Mouse (Mus musculus) common myeloid progenitor, adult 5-6 weeks (primary cell): ENCODE results near the gene Snx13. TPM values are rescaled to one million over a fixed set of nuclear protein-coding genes. Genes with fewer than 3 reads are reported as not detected.
A peak's percentile ranks its signal among the peaks of the same experiment; 100 is the strongest.

Experiments used
- ATAC-seq: replicated peaks from 2 replicates; pipeline ENCODE4 v1.8.0; 2016; ENCODE audit warnings: low read depth, mild to moderate bottlenecking, moderate TSS enrichment, inconsistent platforms; ENCODE audit not compliant: poor library complexity, severe bottlenecking
- total RNA-seq: library from RNA; stranded (forward); fragments of 200-1000, 187-1606 nt; gene quantifications from 2 replicates; pipeline ENCODE4 v1.2.3, GENCODE M21; 2017

Gene Snx13
- total RNA-seq, 1 experiment from 2014 or later: 33.2 TPM

DNA sequence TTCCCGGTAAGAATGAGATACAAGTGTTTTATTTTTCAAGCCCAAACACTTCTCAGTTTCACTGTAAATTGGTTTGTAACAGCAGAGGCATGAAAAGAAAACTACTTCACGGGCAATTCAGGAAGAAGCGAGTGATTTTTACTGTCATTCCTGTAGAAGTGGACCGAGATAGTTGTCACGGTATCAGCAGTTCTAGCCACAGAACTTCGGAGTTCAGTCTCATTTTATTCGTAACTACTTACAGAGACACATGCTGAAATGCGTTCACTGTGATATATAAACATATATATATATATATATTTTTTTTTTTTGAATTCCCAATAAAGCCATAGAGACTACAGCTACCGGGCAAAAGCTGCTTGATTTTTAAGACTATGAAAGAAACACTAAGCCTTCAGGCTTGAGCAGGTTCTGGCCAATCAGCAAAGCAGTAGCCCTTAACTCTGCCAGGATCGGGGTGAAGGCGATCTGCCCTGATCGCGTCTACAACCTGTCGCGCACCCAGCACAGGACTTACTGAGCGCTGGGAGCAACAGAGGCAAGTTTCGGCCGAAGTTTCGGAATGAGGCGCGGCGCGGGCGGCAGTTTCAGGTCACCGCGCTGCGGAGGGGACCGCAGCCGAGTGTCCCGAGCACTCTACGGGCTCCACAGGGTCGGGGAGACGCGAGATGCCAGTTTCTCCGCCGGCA, 532 bp upstream of the Snx13 start:
- ATAC-seq: no peak

GRCm38 (mm10) chr12:35047320-35048225, 587 bp downstream of the Snx13 start:
- ATAC-seq: peak; percentile 55

DNA sequence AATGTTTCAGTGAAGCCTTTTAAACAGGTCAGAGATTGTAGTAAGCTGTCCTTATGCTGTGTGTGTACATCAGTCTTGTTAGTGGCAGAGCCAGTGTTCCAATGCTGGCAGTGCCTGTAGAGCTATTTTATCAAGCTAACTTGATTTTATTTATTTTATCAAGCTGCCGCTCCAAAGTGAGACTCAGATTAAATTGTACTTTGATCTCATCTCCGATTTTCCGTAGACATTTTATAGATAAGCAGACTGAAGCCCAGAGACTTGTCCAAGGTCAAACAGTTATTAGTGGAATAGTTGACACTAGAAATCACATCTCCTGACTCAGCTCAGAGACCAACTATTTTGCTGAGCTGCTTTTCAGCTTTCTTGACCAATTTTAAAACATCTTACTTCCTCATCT, 1.9 kb downstream of the Snx13 start:
- no peak for ATAC-seq

- ATAC-seq: no peak
Measured at GRCm38 (mm10) chr12:35050501-35050900, 3.5 kb downstream of the Snx13 start.

- ATAC-seq: no peak
Measured at GRCm38 (mm10) chr12:35050964-35051758, 4.2 kb downstream of the Snx13 start.

DNA sequence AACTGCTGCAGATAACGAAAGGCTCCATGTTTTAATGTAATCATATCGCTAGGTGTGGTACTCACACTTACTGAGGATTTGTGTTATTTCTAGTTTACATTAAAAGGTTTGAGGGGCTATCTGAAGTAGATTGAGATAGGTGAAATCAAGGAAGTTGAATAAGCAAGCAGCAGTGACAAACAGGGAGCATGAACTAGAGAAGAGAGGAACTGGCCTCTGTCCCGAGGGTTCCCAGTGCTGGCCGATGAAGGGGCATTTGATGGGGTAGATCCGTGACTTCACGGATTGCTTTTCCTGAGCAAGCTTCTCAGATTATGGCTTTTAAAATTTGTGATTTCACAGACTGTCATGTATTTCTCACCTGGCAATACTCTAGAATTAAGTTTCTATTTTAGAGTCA, 7.4 kb downstream of the Snx13 start:
- ATAC-seq: no peak

GRCm38 (mm10) chr12:35055114-35056095, 8.4 kb downstream of the Snx13 start:
- ATAC-seq: no peak

GRCm38 (mm10) chr12:35063697-35064468, 16.9 kb downstream of the Snx13 start:
- no peak for ATAC-seq

DNA sequence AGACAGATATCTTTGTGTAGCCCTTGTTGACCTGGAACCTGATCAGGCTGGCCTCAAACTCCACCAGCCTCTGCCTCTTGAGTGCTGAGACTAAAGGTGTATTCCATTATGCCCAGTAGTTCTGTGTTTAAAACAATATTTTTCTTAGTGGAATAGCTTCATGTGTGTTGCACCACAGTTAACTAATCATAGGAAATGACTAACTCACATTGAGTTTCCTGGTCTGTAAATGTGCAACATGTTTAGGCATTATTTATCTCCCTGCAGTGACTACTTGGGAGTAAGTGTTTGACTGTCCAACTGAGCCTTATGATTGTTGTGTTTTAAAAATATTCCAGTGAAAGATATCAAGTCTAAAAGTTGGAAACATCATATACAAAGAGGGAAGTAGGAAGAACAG, 20.6 kb downstream of the Snx13 start:
- 0 out of 2 replicates have a peak, but pooled peaks have one; percentile 11 for ATAC-seq

GRCm38 (mm10) chr12:35071336-35071735, 24.4 kb downstream of the Snx13 start:
- ATAC-seq: no peak

GRCm38 (mm10) chr12:35072178-35072577, 25.2 kb downstream of the Snx13 start:
- ATAC-seq: no peak

- no peak for ATAC-seq
Measured at GRCm38 (mm10) chr12:35075993-35076392, 29.0 kb downstream of the Snx13 start.

GRCm38 (mm10) chr12:35123549-35123948, 76.6 kb downstream of the Snx13 start:
- peak; percentile 47; the same call in 1 of the 2 replicates for ATAC-seq

- no peak for ATAC-seq
Measured at GRCm38 (mm10) chr12:35153186-35153585, 106.2 kb downstream of the Snx13 start.

- ATAC-seq: peak; percentile 69
Measured at GRCm38 (mm10) chr12:35154149-35154548, 107.2 kb downstream of the Snx13 start.

DNA sequence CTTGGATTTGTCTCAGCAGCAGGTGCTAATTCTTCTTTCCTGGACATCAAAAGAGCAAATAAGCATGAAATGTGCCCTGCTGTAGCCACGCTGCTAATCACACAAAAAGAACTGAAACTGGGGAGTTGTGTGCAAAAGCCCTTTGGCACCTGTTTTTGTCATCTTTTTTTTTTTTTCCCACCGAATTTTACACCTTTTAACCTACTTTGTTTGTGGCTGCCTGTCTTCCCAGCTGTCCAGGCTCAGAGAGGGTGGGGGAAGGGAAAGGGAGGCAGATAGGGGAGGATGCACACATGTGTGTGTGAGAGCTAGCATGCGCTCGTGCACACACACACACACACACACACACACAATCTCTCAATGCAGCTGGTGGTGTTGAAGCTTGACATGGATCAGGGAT, 110.3 kb downstream of the Snx13 start:
- ATAC-seq: no peak

- no peak for ATAC-seq
Measured at GRCm38 (mm10) chr12:35161690-35162089, 114.7 kb downstream of the Snx13 start.

DNA sequence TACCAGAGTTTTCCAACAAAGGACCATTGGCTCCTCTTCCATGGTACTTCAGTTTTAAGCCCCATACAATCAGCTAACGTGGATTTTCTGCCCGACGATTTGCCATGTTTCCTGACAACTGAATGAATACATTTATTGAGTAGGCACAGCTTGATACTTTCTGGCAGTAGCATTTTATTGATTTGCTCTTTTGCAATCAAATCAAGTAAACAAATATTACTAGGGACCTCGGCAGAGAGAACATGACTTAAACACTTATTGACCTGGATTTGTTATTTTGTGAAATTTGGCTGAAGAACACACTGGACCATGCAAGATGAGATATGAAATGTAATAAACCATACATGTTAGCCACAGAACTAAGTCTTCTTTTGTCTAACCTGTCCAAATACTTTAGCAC, 123.3 kb downstream of the Snx13 start:
- ATAC-seq: no peak

DNA sequence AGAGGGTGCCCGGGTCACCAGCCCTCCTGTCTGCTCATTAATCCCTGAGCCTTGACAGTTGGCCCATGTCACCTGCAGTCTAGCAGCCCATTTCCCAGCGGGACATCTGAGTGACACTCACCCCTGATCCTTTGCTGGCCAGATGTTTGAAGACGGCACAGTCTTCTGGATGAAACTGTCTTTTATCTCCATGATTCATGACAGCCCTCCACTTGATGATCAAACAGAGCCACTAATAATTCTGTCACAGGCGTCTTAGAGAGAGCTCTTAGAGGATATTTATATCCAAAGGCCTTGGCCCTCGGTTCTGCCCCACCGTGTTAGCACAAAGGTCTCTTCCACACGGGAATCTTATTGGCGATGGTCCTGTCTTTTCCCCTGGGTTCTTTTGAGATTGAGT, 129.0 kb downstream of the Snx13 start:
- no peak for ATAC-seq
